15 mouse cellular contexts compared by ENCODE assay signal in genomic region chr1:107515839-107516498, GRCm38 (mm10). TPM values are rescaled to one million over a fixed set of nuclear protein-coding genes. Genes with fewer than 3 reads are reported as not detected.
"Had no signal": no experiment of that assay in that cellular context is flagged by ENCODE, and none has a peak within 500 bp of the region (broad histone marks: within the 10 kb centered on the region; RNA-seq: fewer than 3 reads in every experiment).

No protein-coding gene starts in this region.

- H3K4me2 ChIP-seq: lung, embryonic 14.5 days; midbrain, embryonic 11.5 days; midbrain, embryonic 13.5 days; midbrain, embryonic 15.5 days; neural tube, embryonic 12.5 days had no signal

- H3K4me1 ChIP-seq: midbrain, embryonic 13.5 days; midbrain, embryonic 15.5 days; neural tube, embryonic 12.5 days had no signal

- H3K9ac ChIP-seq: liver, embryonic 14.5 days; lung, embryonic 14.5 days; midbrain, embryonic 13.5 days; midbrain, embryonic 15.5 days; neural tube, embryonic 12.5 days had no signal

- ATAC-seq: midbrain, embryonic 13.5 days; midbrain, embryonic 15.5 days had no signal

- H3K36me3 ChIP-seq: midbrain, embryonic 13.5 days; midbrain, embryonic 15.5 days; neural tube, embryonic 12.5 days had no signal

- DNase-seq: lung, adult 18-20 months; lung, embryonic 14.5 days; lung, postnatal 10 days; lung, postnatal 4 days; right cerebral cortex, postnatal 14 days; spleen, adult 18-20 months; thymus, adult 18-20 months; thymus, postnatal 14 days; thymus, postnatal 4 days had no signal

- H3K9me3 ChIP-seq: midbrain, embryonic 13.5 days; midbrain, embryonic 15.5 days; neural tube, embryonic 12.5 days had no signal

- H3K27ac ChIP-seq: liver, embryonic 14.5 days; midbrain, embryonic 13.5 days; midbrain, embryonic 15.5 days; neural tube, embryonic 12.5 days had no signal

- H3K27me3 ChIP-seq: midbrain, embryonic 13.5 days; midbrain, embryonic 15.5 days; neural tube, embryonic 12.5 days had no signal

- H3K4me3 ChIP-seq: midbrain, embryonic 13.5 days; midbrain, embryonic 15.5 days; neural tube, embryonic 12.5 days had no signal

RNA-seq across cellular contexts. Expression of gene Serpinb2, which starts 4.7 kb away (rescaled TPM):
- polyA plus RNA-seq: midbrain, embryonic 13.5 days; midbrain, embryonic 15.5 days; stomach, embryonic 14.5 days had no signal
